Mouse (Mus musculus): Measurements from ENCODE around the gene Prl7b1.

Prl7b1 gene

GRCm38 (mm10) chr13:27610482-27610881, at the start of gene Prl7b1:
Gene Prl7b1, minus strand, starts transcription at chr13:27610582.
- DNase-seq (ENCODE audit: low spot score in 2 of 2) = no peak

DNA sequence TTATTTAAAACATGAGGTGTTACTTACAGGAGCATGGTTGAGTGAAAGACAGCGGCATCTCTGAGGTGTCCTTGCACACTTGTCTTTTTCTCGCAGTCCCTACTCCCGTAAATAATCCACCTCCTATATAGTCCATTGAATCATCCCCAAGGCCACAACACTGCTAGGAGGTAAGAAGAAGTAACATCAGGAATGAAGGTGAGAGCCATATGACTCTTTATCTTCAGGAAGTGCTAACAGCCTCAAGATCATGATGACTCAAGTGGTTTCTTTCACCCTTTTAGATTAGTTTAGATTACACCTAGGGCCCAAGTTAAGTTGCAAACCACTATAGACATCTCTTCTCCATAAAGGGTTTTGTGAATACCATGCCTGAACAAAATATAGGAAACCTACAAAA, 32.0 kb upstream of the Prl7b1 start, which contains the start of gene Prl7a1:
TSS of gene Prl7a1 (minus strand) at position 101 of the 400 bp plus-strand sequence.
- DNase-seq (ENCODE audit: low spot score in 2 of 2) = no peak

GRCm38 (mm10) chr13:27582071-27582470, 28.3 kb downstream of the Prl7b1 start, which contains the start of gene Prl8a1:
Gene Prl8a1, minus strand, starts transcription at chr13:27582171.
- no peak for DNase-seq (ENCODE audit: low spot score in 2 of 2)

DNA sequence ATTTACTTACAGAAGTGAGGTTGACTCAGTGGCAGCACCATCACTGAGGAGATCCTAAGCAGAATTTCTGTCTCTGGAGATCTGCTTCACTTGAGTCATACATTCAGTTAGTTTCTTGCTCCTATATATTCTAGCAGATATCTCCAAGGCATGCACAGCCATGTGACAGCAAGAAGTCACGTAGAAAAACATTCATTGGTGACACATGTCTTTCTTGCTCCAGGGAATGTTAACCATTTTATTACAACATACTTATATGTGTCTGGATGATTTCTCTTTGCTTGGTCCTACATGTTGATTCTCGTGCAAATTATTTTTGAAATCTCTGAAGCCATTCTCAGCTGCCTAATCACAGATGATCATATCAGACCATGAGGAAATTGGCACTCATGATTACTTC, 45.9 kb downstream of the Prl7b1 start, which contains the start of gene Prl8a9:
TSS of gene Prl8a9 (minus strand) at position 101 of the 400 bp plus-strand sequence.
- no peak for DNase-seq (ENCODE audit: low spot score in 2 of 2)

GRCm38 (mm10) chr13:27553336-27553735, 57.0 kb downstream of the Prl7b1 start:
- DNase-seq (ENCODE audit: low spot score in 2 of 2) = no peak
